Mouse (Mus musculus) C2C12 (cell line): ENCODE measurements around the gene Kctd10. TPM values are rescaled to one million over a fixed set of nuclear protein-coding genes. Genes with fewer than 3 reads are reported as not detected.

Source experiments
- H3K27me3 ChIP-seq: one replicate; pipeline ENCODE4 v1.6.1; 2011; ENCODE audit not compliant: control insufficient read depth, insufficient read depth, insufficient read length
- H3K36me3 ChIP-seq: one replicate; pipeline ENCODE4 v1.6.1; 2011; ENCODE audit not compliant: control insufficient read depth, insufficient read depth
- H3K4me3 ChIP-seq: one replicate; pipeline ENCODE4 v1.5.1; 2011; ENCODE audit warnings: mild to moderate bottlenecking, control low read depth; ENCODE audit not compliant: poor library complexity, insufficient read depth, severe bottlenecking
- H3K79me2 ChIP-seq: one replicate; pipeline ENCODE4 v1.6.1; 2011; ENCODE audit not compliant: control insufficient read depth, insufficient read depth
- H3K79me3 ChIP-seq: one replicate; pipeline ENCODE4 v1.6.1; 2011; ENCODE audit warnings: low read depth, control low read depth
- H3ac ChIP-seq: one replicate; pipeline ENCODE3; 2011; ENCODE audit warnings: low read depth; ENCODE audit not compliant: control insufficient read depth, insufficient read length
- CEBPB ChIP-seq: IDR thresholded peaks from one replicate; pipeline ENCODE4 v1.6.1; 2011; ENCODE audit warnings: low read depth, mild to moderate bottlenecking, control low read depth, moderate library complexity
- CTCF ChIP-seq: IDR thresholded peaks from one replicate; pipeline ENCODE4 v1.5.1; 2011; ENCODE audit not compliant: control insufficient read depth, insufficient read depth, insufficient read length
- FOSL1 ChIP-seq: IDR thresholded peaks from one replicate; pipeline ENCODE4 v1.8.0; 2011; ENCODE audit warnings: mild to moderate bottlenecking, low read length; ENCODE audit not compliant: poor library complexity, insufficient read depth, severe bottlenecking
- MAX ChIP-seq: IDR thresholded peaks from one replicate; pipeline ENCODE4 v1.6.1; 2011; ENCODE audit warnings: mild to moderate bottlenecking, control low read depth
- MYOD1 ChIP-seq: IDR thresholded peaks from one replicate; pipeline ENCODE4 v1.6.1; 2011; ENCODE audit warnings: low read depth; ENCODE audit not compliant: control insufficient read depth, insufficient read length
- MYOG ChIP-seq: IDR thresholded peaks from one replicate; pipeline ENCODE4 v1.6.1; 2011; ENCODE audit not compliant: control insufficient read depth, insufficient read length; ENCODE audit errors: extremely low read depth
- USF1 ChIP-seq: IDR thresholded peaks from one replicate; pipeline ENCODE4 v1.6.1; 2011; ENCODE audit warnings: low read depth, mild to moderate bottlenecking, control low read depth, moderate library complexity
- polyA plus RNA-seq: library from polyadenylated mRNA; unstranded; fragments of >200 nt; fragmentation: generic; extraction: Trizol; gene quantifications from one replicate; pipeline ENCODE4 v1.2.1, GENCODE M21; 2012; ENCODE audit warnings: missing spikeins

The Kctd10 gene
- polyA plus RNA-seq, 1 experiment: 243 TPM

DNA sequence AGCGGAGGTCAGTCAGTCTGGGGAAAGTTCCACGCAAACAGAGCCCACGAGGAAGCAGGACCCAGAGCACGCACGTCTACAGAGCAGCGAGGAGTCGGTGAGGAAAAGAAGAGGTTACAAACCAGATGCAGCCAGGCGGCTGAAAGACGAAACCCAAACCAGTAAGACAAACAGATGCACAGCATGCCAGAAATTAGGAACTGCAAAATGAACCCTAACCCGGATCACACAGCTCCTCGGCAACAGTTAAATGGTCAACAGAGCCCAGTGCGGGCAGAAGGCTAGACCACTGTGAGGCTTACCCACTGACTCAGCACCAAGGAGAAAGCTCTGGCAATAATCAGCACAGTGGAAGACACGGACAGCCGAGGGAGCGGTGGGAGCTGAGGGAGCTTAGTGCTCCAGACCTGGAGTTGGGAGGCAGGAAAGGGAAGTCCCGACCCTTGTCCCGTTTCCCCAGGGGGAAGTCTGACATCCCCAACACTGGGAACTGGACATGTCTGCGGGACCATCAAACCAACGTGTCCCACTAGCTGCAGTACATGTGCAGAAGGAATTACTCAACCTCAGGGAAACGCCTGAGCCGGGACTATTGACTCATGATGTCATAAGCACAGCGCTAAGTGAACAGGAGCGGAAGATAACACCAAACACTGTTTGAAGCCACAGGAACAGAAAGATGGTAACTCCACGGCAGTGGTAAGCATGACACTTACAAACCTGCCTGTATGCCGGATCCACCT lies 8.4 kb downstream of the Kctd10 start:
- H3ac ChIP-seq: peak overlapping the region; percentile 21
- no peaks in the 10 kb centered on the region for H3K27me3 ChIP-seq
- TF ChIP-seq CTCF (no peak), FOSL1 (no peak), MAX (peak; percentile 33), CEBPB (peak; percentile 74), MYOG (no peak), USF1 (no peak), MYOD1 (no peak)
- no peak overlapping the region for H3K4me3 ChIP-seq
- peaks cover 66% of the 10 kb centered on the region for H3K36me3 ChIP-seq
- peaks cover 96% of the 10 kb centered on the region for H3K79me2 ChIP-seq
- peaks cover 61% of the 10 kb centered on the region for H3K79me3 ChIP-seq

- TF ChIP-seq MAX (no peak), FOSL1 (no peak), MYOG (no peak), CTCF (no peak), USF1 (no peak), CEBPB (no peak), MYOD1 (no peak)
- peaks cover 95% of the 10 kb centered on the region for H3K79me2 ChIP-seq
- peak overlapping the region; percentile 6 for H3ac ChIP-seq
- peaks cover 55% of the 10 kb centered on the region for H3K79me3 ChIP-seq
- H3K27me3 ChIP-seq: no peaks in the 10 kb centered on the region
- H3K36me3 ChIP-seq: peaks cover 65% of the 10 kb centered on the region
- peak overlapping the region; percentile 7 for H3K4me3 ChIP-seq
These were observed 9.0 kb downstream of the Kctd10 start for GRCm38 (mm10) chr5:114371331-114371730.

DNA sequence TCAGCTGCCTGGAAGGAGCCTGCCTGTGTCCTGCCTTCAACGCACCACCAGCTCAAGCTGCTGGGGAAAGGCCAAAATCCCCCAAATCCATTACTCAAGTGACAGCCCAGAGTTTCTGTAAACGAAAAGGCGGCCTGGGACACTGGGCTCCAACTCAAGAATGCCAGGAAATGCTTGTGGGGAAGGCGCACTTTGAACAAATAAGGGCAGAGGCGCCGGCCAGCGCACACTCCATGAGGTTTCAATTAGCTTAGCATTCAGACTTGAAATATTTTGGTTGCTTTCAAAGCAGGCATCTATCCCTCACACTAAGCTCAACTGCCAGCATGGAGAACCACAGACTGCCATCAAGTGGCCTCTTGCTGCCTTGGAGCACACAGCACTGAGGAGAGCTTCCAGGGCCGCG lies 9.9 kb downstream of the Kctd10 start:
- TF ChIP-seq CTCF (peak; percentile 13), MYOD1 (no peak)
- Histone ChIP-seq H3K4me3 (no peak overlapping the region), H3K79me2 (peaks cover 85% of the 10 kb centered on the region), H3K79me3 (peaks cover 46% of the 10 kb centered on the region), H3K27me3 (no peaks in the 10 kb centered on the region), H3ac (peak overlapping the region; percentile 8), H3K36me3 (peaks cover 67% of the 10 kb centered on the region)

- H3K36me3 ChIP-seq: peaks cover 67% of the 10 kb centered on the region
These were observed 10.4 kb downstream of the Kctd10 start for GRCm38 (mm10) chr5:114369921-114370320.

GRCm38 (mm10) chr5:114368803-114369496 lies 11.4 kb downstream of the Kctd10 start:
- no peak overlapping the region for H3K4me3 ChIP-seq
- no peak overlapping the region for H3ac ChIP-seq
- peaks cover 75% of the 10 kb centered on the region for H3K79me2 ChIP-seq
- TF ChIP-seq CEBPB: no peak
- TF ChIP-seq CTCF: no peak
- no peak for TF ChIP-seq MAX
- no peak for TF ChIP-seq USF1
- no peak for TF ChIP-seq MYOG
- TF ChIP-seq FOSL1: no peak
- no peak for TF ChIP-seq MYOD1
- no peaks in the 10 kb centered on the region for H3K27me3 ChIP-seq
- H3K36me3 ChIP-seq: peaks cover 71% of the 10 kb centered on the region
- peaks cover 32% of the 10 kb centered on the region for H3K79me3 ChIP-seq

More at GRCm38 (mm10) chr5:114369921-114370320, 10.4 kb downstream of the Kctd10 start:
- Histone ChIP-seq H3K79me3 (peaks cover 42% of the 10 kb centered on the region), H3ac (no peak overlapping the region), H3K27me3 (no peaks in the 10 kb centered on the region), H3K79me2 (peaks cover 81% of the 10 kb centered on the region), H3K4me3 (no peak overlapping the region)
- TF ChIP-seq MYOD1 (no peak), CTCF (no peak), FOSL1 (no peak), USF1 (no peak), MAX (no peak), MYOG (no peak), CEBPB (no peak)

DNA sequence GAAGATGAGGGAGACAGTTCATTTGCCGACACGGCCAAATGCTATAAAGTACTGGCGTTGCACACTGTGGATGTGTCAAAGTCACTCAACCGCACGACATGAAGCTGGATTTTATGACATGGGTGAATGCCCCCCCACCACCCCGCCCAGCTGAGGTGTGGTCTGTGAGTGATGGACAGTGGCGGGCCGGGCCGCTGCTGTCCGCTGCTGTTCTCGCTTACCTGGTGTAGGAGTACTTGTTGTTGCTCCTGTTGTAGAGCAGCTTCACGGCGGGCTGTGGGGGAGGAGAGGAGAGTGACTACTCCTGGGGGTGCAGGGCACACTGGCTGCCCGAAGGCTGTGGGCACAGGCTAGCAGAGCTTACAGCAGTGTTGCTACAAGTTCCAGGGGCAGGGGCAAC lies 12.2 kb downstream of the Kctd10 start:
- Histone ChIP-seq H3K79me3 (peaks cover 24% of the 10 kb centered on the region), H3K27me3 (no peaks in the 10 kb centered on the region), H3ac (no peak overlapping the region), H3K79me2 (peaks cover 69% of the 10 kb centered on the region), H3K36me3 (peaks cover 67% of the 10 kb centered on the region), H3K4me3 (no peak overlapping the region)
- TF ChIP-seq MAX: no peak
- no peak for TF ChIP-seq CTCF
- no peak for TF ChIP-seq CEBPB
- TF ChIP-seq MYOD1: no peak
- no peak for TF ChIP-seq MYOG
- no peak for TF ChIP-seq FOSL1
- no peak for TF ChIP-seq USF1
